Mouse (Mus musculus): Measurements from ENCODE around the gene Ntrk3. TPM values are rescaled to one million over a fixed set of nuclear protein-coding genes. Genes with fewer than 3 reads are reported as not detected.

Ntrk3 gene
- total RNA-seq, 1 experiment from 2014 or later: 38.2 TPM

GRCm38 (mm10) chr7:78185578-78185977 lies 552.2 kb downstream of the Ntrk3 start:
- no peak for DNase-seq

GRCm38 (mm10) chr7:78183396-78183795 lies 554.4 kb downstream of the Ntrk3 start:
- DNase-seq: no peak

GRCm38 (mm10) chr7:78179996-78180665 lies 557.7 kb downstream of the Ntrk3 start:
- DNase-seq: no peak

GRCm38 (mm10) chr7:78172267-78172955 lies 565.4 kb downstream of the Ntrk3 start:
- no peak for DNase-seq

DNA sequence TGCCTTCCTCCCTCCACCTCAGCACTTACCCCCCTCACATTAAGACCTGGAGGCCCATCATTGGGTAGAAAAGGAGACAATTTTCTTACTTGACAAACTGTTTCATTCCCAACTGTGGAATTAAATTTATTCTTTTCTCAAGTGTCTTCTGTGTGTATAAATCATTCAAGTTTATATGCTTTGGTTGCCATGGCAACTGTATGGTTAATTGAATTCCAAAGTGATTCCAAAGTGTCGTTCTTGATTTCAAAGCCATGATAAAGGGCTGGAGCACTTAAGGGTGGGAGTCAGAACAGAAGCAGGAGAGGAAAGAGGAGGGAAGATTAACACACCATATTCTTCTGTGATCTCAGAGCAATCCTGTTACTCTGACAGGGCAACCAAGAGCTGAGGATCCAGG lies 572.3 kb downstream of the Ntrk3 start:
- no peak for DNase-seq

DNA sequence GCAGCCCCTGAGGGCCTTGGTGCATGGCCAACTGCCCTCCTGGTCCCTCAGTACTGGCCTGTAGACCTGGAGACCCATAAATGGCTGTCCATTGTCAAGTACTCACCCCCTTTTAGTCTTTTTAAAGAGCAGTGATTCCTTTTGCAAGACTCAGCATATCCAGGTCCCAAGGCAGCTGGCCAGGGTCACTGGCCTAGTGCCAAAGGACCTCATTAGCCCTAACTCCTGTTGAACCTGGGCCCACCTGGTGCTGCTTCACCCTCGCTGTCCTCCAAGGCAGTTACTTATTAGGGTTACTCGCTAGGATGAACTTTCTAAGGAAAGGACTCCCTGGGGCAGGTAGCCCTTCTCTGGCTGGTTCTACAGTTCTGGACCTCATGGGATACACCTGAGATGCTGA lies 579.9 kb downstream of the Ntrk3 start:
- peak; percentile 5 for DNase-seq

- no peak for DNase-seq
These were observed 592.6 kb downstream of the Ntrk3 start for GRCm38 (mm10) chr7:78145251-78145650.

DNA sequence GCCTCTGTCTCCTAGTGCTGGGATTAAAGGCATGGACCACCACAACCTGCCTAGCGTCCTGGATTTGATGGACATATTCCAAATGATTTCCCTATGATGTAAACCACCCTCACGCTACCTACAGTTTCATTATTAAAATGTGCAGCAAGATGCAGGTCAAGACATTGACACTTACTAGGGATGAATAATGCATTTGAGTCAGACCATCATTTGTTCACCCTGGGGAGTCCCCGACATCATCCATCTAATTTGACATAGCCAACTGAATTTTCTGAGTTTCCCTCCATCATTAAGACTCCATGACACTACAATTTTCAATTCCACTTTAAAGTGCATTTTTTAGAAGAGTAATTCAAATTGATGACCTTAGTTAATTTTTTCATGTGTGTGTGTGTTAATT lies 593.0 kb downstream of the Ntrk3 start:
- DNase-seq: no peak

DNA sequence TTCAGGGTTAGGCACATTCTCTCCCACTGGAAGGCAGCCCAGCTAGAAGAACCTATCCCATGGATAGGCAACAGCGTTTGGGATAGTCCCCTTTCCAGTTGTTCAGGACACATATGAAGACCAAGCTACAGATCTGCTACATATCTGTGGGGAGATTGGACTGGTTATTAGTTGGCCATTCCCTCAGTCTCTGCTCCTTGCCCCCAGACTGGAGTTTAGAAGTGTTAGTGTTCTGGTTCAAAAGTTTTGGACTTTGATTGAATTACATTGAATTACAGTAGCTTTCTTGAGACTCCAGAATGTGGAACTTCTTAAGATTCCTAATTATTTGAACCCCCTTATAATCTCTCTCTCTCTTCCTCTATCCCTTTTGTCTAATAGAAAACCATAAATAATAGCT lies 607.8 kb downstream of the Ntrk3 start:
- DNase-seq: no peak

Other genes with a start within 250 kb of the Ntrk3 start
- gene Mrps11, start 45.1 kb upstream of the Ntrk3 start, total RNA-seq (2021): 85.6 and 91.2 TPM in 2 replicates
- gene Mrpl46, start 45.5 kb upstream of the Ntrk3 start, total RNA-seq (2021): 40.3 and 47.7 TPM in 2 replicates
- 11.4 and 14.5 TPM in 2 replicates for gene Det1, start 109.3 kb upstream of the Ntrk3 start, total RNA-seq (2021)
- gene Aen, start 157.8 kb upstream of the Ntrk3 start, total RNA-seq (2021): 31.8 and 35.3 TPM in 2 replicates
- 16.9 and 19.6 TPM in 2 replicates for gene Isg20, start 175.4 kb upstream of the Ntrk3 start, total RNA-seq (2021)